Mouse (Mus musculus) left cerebral cortex, adult 2 months (tissue): ENCODE data around the gene Spata46. TPM values are rescaled to one million over a fixed set of nuclear protein-coding genes. Genes with fewer than 3 reads are reported as not detected.

Source experiments
- DNase-seq, 2 experiments: peaks; one replicate each; pipeline ENCODE4 v3.0.0; 2021 to 2022; ENCODE audit warnings: low spot score in 2 of 2, mixed read lengths in 1 of 2; ENCODE audit errors: extremely low spot score in 1 of 2
- H3K27ac ChIP-seq: fragments of 200-600 bp; 2 replicates; pipeline ENCODE4 v1.8.1; 2022
- H3K4me3 ChIP-seq: fragments of 200-600 bp; 2 replicates; pipeline ENCODE4 v1.8.1; 2022
- CTCF ChIP-seq: fragments of 200-600 bp; IDR thresholded peaks from 2 replicates; pipeline ENCODE4 v1.8.1; 2022; ENCODE audit warnings: antibody characterized with exemption, mild to moderate bottlenecking, moderate library complexity
- intact Hi-C: fragments of 180-260 bp; cut with DNase I; formaldehyde crosslinking; loops from one replicate; pipeline ENCODE4 v1.15.1; 2025
- total RNA-seq, 2 experiments: library from RNA; stranded (reverse); gene quantifications; 2 replicates each; pipeline ENCODE4 v1.2.3; 2021

The Spata46 gene
- total RNA-seq, 2 experiments from 2014 or later: not detected

- no peak for DNase-seq
- intact Hi-C loops: no loop called here
- TF ChIP-seq CTCF: no peak
- Histone ChIP-seq H3K27ac (no peak overlapping the region), H3K4me3 (no peak overlapping the region)
Observed at GRCm38 (mm10) chr1:170346266-170346665, 37.7 kb downstream of the Spata46 start.

- TF ChIP-seq CTCF: no peak
- no peak for DNase-seq
- Histone ChIP-seq H3K27ac (no peak overlapping the region), H3K4me3 (no peak overlapping the region)
- intact Hi-C loops: no loop called here
Observed at GRCm38 (mm10) chr1:170351080-170351479, 42.5 kb downstream of the Spata46 start.

GRCm38 (mm10) chr1:170353335-170353734, 44.7 kb downstream of the Spata46 start:
- intact Hi-C loops: no loop called here
- no peak overlapping the region for H3K4me3 ChIP-seq
- no peak overlapping the region for H3K27ac ChIP-seq
- no peak for TF ChIP-seq CTCF
- DNase-seq: no peak

- H3K4me3 ChIP-seq: no peak overlapping the region
- no peak for DNase-seq
- intact Hi-C loops: no loop called here
- H3K27ac ChIP-seq: no peak overlapping the region
- no peak for TF ChIP-seq CTCF
Observed at GRCm38 (mm10) chr1:170360183-170360915, 51.7 kb downstream of the Spata46 start.

Other genes starting within 250 kb of the Spata46 start
- 1 to 10 TPM; 5.7 to 7.2 TPM for gene Ddr2, start 198.0 kb upstream of the Spata46 start, total RNA-seq
- 10 to 100 TPM; 55.7 to 60.9 TPM for gene Uap1, start 133.8 kb upstream of the Spata46 start, total RNA-seq
- gene Uhmk1, start 93.4 kb upstream of the Spata46 start, total RNA-seq: 100 to 1,000 TPM; 140 to 141 TPM
- gene Sh2d1b2, start 76.1 kb upstream of the Spata46 start, total RNA-seq: not detected
- not detected for gene Sh2d1b1, start 31.5 kb upstream of the Spata46 start, total RNA-seq
- 1 to 10 TPM; 2.5 to 3.6 TPM for gene Gm7694, start 2.5 kb upstream of the Spata46 start, total RNA-seq